Mouse (Mus musculus) gastrocnemius, adult 2 months (tissue): Measurements from ENCODE around the gene Wars2. TPM values are rescaled to one million over a fixed set of nuclear protein-coding genes. Genes with fewer than 3 reads are reported as not detected.

ENCODE experiments used
- DNase-seq: peaks from one replicate; pipeline ENCODE4 v3.0.0; 2022
- H3K27ac ChIP-seq: fragments of 200-600 bp; 2 replicates; pipeline ENCODE4 v1.8.1; 2022; ENCODE audit warnings: mild to moderate bottlenecking
- H3K4me3 ChIP-seq: fragments of 200-600 bp; 2 replicates; pipeline ENCODE4 v1.8.1; 2022; ENCODE audit warnings: mild to moderate bottlenecking, moderate library complexity
- CTCF ChIP-seq: fragments of 200-600 bp; IDR thresholded peaks from 2 replicates; pipeline ENCODE4 v1.8.1; 2022; ENCODE audit warnings: antibody characterized with exemption, mild to moderate bottlenecking, moderate library complexity
- intact Hi-C: fragments of 180-260 bp; cut with DNase I; formaldehyde crosslinking; loops from one replicate; pipeline ENCODE4 v1.15.1; 2025
- total RNA-seq, 2 experiments: library from RNA; stranded (reverse); gene quantifications; 2 replicates each; pipeline ENCODE4 v1.2.3; 2021

Gene Wars2
- total RNA-seq, 2 experiments from 2014 or later: 5.3 to 7.8 TPM

GRCm38 (mm10) chr3:99156987-99157386 is 16.1 kb downstream of the Wars2 start:
- DNase-seq: no peak
- Histone ChIP-seq H3K27ac (no peak overlapping the region), H3K4me3 (no peak overlapping the region)
- no peak for TF ChIP-seq CTCF
- intact Hi-C loops: no loop called here

GRCm38 (mm10) chr3:99157451-99158015 is 16.7 kb downstream of the Wars2 start:
- Histone ChIP-seq H3K4me3 (no peak overlapping the region), H3K27ac (no peak overlapping the region)
- no peak for DNase-seq
- TF ChIP-seq CTCF: no peak
- intact Hi-C loops: no loop called here

- Histone ChIP-seq H3K27ac (no peak overlapping the region), H3K4me3 (no peak overlapping the region)
- no peak for TF ChIP-seq CTCF
- no peak for DNase-seq
- intact Hi-C loops: no loop called here
Observed at GRCm38 (mm10) chr3:99160016-99160415, 19.1 kb downstream of the Wars2 start.

GRCm38 (mm10) chr3:99162191-99162590 is 21.3 kb downstream of the Wars2 start:
- Histone ChIP-seq H3K4me3 (no peak overlapping the region), H3K27ac (no peak overlapping the region)
- TF ChIP-seq CTCF: no peak
- no peak for DNase-seq
- intact Hi-C loops: no loop called here

GRCm38 (mm10) chr3:99167734-99168133 is 26.9 kb downstream of the Wars2 start:
- no peak overlapping the region for H3K4me3 ChIP-seq
- no peak overlapping the region for H3K27ac ChIP-seq
- intact Hi-C loops: no loop called here
- peak; percentile 24; the same call in 1 of the 2 replicates for TF ChIP-seq CTCF
- DNase-seq: no peak

GRCm38 (mm10) chr3:99173178-99173577 is 32.3 kb downstream of the Wars2 start:
- no peak overlapping the region for H3K4me3 ChIP-seq
- H3K27ac ChIP-seq: no peak overlapping the region
- no peak for DNase-seq
- intact Hi-C loops: no loop called here
- TF ChIP-seq CTCF: no peak

GRCm38 (mm10) chr3:99174658-99175304 is 33.9 kb downstream of the Wars2 start:
- intact Hi-C loops: no loop called here
- no peak overlapping the region for H3K27ac ChIP-seq
- TF ChIP-seq CTCF: no peak
- peak; percentile 22 for DNase-seq
- H3K4me3 ChIP-seq: no peak overlapping the region

GRCm38 (mm10) chr3:99183355-99184016 is 42.6 kb downstream of the Wars2 start:
- intact Hi-C loops: no loop called here
- no peak for TF ChIP-seq CTCF
- no peak overlapping the region for H3K27ac ChIP-seq
- no peak overlapping the region for H3K4me3 ChIP-seq
- no peak for DNase-seq

- Histone ChIP-seq H3K27ac (no peak overlapping the region), H3K4me3 (no peak overlapping the region)
- intact Hi-C loops: no loop called here
- TF ChIP-seq CTCF: no peak
- no peak for DNase-seq
Observed at GRCm38 (mm10) chr3:99184373-99184772, 43.5 kb downstream of the Wars2 start.

- H3K4me3 ChIP-seq: no peak overlapping the region
- intact Hi-C loops: no loop called here
- DNase-seq: no peak
- no peak overlapping the region for H3K27ac ChIP-seq
- TF ChIP-seq CTCF: no peak
Observed at GRCm38 (mm10) chr3:99188097-99188496, 47.2 kb downstream of the Wars2 start.

- no peak for DNase-seq
- Histone ChIP-seq H3K27ac (no peak overlapping the region), H3K4me3 (no peak overlapping the region)
- TF ChIP-seq CTCF: no peak
- intact Hi-C loops: no loop called here
Observed at GRCm38 (mm10) chr3:99193576-99193975, 52.7 kb downstream of the Wars2 start.

- TF ChIP-seq CTCF: no peak
- no peak for DNase-seq
- Histone ChIP-seq H3K4me3 (no peak overlapping the region), H3K27ac (no peak overlapping the region)
- intact Hi-C loops: no loop called here
Observed at GRCm38 (mm10) chr3:99203331-99203730, 62.5 kb downstream of the Wars2 start.

- no peak overlapping the region for H3K27ac ChIP-seq
- DNase-seq: no peak
- no peak overlapping the region for H3K4me3 ChIP-seq
- intact Hi-C loops: no loop called here
- TF ChIP-seq CTCF: no peak
Observed at GRCm38 (mm10) chr3:99208416-99208815, 67.5 kb downstream of the Wars2 start.

GRCm38 (mm10) chr3:99211105-99211698 is 70.3 kb downstream of the Wars2 start:
- intact Hi-C loops: no loop called here
- Histone ChIP-seq H3K4me3 (no peak overlapping the region), H3K27ac (no peak overlapping the region)
- no peak for DNase-seq
- no peak for TF ChIP-seq CTCF
